Mouse (Mus musculus): ENCODE results near the gene Prdx3. TPM values are rescaled to one million over a fixed set of nuclear protein-coding genes. Genes with fewer than 3 reads are reported as not detected.

Prdx3 gene
- polyA plus RNA-seq, 1 experiment from 2014 or later = 139 TPM

- H3K36me3 ChIP-seq = peaks cover 33% of the 10 kb centered on the region
- no peak for ATAC-seq (replicated peaks; ENCODE audit: low FRiP score)
- no peak overlapping the region for H3K4me3 ChIP-seq (replicated peaks)
- no peaks in the 10 kb centered on the region for H3K4me1 ChIP-seq
- H3K4me2 ChIP-seq = no peak overlapping the region
- no peak overlapping the region for H3K27ac ChIP-seq
- H3K9me3 ChIP-seq (replicated peaks) = no peaks in the 10 kb centered on the region
- no peaks in the 10 kb centered on the region for H3K27me3 ChIP-seq
- H3K9ac ChIP-seq = no peak overlapping the region
Observed at GRCm38 (mm10) chr19:60845731-60846130, 28.6 kb downstream of the Prdx3 start.

DNA sequence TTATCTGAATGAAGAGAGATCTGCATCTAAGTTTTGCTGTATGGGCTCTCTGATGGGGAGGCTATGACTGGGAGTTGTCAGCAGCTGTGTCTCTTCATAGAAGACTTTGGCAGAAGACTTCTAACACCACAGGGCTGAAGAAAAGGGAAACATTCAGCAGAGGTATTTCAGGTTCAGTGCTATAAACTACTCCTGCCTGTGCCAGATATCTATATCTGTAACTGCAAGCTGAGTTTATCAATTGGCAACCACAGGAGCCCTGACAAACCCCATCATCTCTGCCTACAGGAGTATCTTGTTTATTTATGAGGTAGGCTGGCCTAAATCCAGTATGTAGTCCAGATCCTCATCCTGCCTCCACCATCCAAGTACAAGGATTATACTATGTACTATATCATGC lies 31.0 kb downstream of the Prdx3 start:
- no peak overlapping the region for H3K27ac ChIP-seq
- H3K9ac ChIP-seq = no peak overlapping the region
- H3K27me3 ChIP-seq = no peaks in the 10 kb centered on the region
- H3K4me1 ChIP-seq = no peaks in the 10 kb centered on the region
- no peak overlapping the region for H3K4me3 ChIP-seq (replicated peaks)
- H3K9me3 ChIP-seq (replicated peaks) = no peaks in the 10 kb centered on the region
- no peak for ATAC-seq (replicated peaks; ENCODE audit: low FRiP score)
- peaks cover 43% of the 10 kb centered on the region for H3K36me3 ChIP-seq
- no peak overlapping the region for H3K4me2 ChIP-seq

GRCm38 (mm10) chr19:60837747-60838146 lies 36.6 kb downstream of the Prdx3 start:
- H3K27me3 ChIP-seq = no peaks in the 10 kb centered on the region
- no peaks in the 10 kb centered on the region for H3K9me3 ChIP-seq (replicated peaks)
- H3K9ac ChIP-seq = no peak overlapping the region
- ATAC-seq (replicated peaks; ENCODE audit: low FRiP score) = no peak
- 80% methylated on average over 1 of the region's 1 CpGs for WGBS
- no peaks in the 10 kb centered on the region for H3K4me1 ChIP-seq
- H3K36me3 ChIP-seq = peaks cover 82% of the 10 kb centered on the region
- H3K4me3 ChIP-seq (replicated peaks) = no peak overlapping the region
- H3K4me2 ChIP-seq = no peak overlapping the region
- no peak overlapping the region for H3K27ac ChIP-seq

DNA sequence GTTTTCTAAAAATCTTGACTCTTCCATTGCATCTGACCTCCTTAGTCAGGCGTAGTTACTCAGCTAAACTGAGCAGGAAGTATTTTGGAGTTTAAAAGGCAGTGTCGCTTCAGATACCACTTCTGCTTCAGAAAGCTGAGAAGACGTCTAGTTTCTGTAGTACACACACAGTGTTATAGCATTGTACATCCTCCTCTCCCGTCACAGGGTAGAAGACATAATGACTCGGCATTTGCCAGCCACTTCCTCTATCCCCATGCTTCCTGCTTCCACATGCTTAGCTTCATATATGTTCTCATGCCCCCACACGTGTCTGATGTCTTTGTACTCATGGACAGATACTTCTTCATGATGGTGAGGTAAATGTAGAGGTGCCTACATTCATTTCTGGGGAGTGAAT lies 55.7 kb downstream of the Prdx3 start:
- WGBS = 88% methylated on average over 6 of the region's 6 CpGs
- Histone ChIP-seq H3K9ac (no peak overlapping the region), H3K27me3 (no peaks in the 10 kb centered on the region), H3K9me3 (replicated peaks) (no peaks in the 10 kb centered on the region), H3K4me2 (no peak overlapping the region), H3K4me1 (no peaks in the 10 kb centered on the region), H3K36me3 (peaks cover 70% of the 10 kb centered on the region), H3K27ac (no peak overlapping the region), H3K4me3 (replicated peaks) (no peak overlapping the region)
- ATAC-seq (replicated peaks; ENCODE audit: low FRiP score) = no peak

Other genes starting within 250 kb of the Prdx3 start
- gene Nanos1, start 118.6 kb downstream of the Prdx3 start, polyA plus RNA-seq (2015; fragmentation: Nextera tagmentation; extraction: Ambion mirVana) = 1.1 and 1.5 TPM in 2 replicates
- gene Eif3a, start 83.9 kb downstream of the Prdx3 start, polyA plus RNA-seq (2015; fragmentation: Nextera tagmentation; extraction: Ambion mirVana) = 151 and 153 TPM in 2 replicates
- gene Fam45a, start 63.0 kb downstream of the Prdx3 start, polyA plus RNA-seq (2015; fragmentation: Nextera tagmentation; extraction: Ambion mirVana) = 29.0 and 30.0 TPM in 2 replicates
- 9.5 and 10.6 TPM in 2 replicates for gene Sfxn4, start 13.1 kb downstream of the Prdx3 start, polyA plus RNA-seq (2015; fragmentation: Nextera tagmentation; extraction: Ambion mirVana)
- 2.3 and 2.5 TPM in 2 replicates for gene Grk5, start 15.2 kb upstream of the Prdx3 start, polyA plus RNA-seq (2015; fragmentation: Nextera tagmentation; extraction: Ambion mirVana)